Mouse (Mus musculus) forebrain, postnatal 0 days (tissue): ENCODE results near the gene Negr1. TPM values are rescaled to one million over a fixed set of nuclear protein-coding genes. Genes with fewer than 3 reads are reported as not detected.

Experiments used
- ATAC-seq: fragments of 200-750 bp; cut with Nextera tagmentation; 2 replicates; pipeline ENCODE4 v1.8.0; 2017; ENCODE audit warnings: mild to moderate bottlenecking, moderate library complexity
- DNase-seq: peaks from one replicate; pipeline ENCODE4 v3.0.0-alpha.2; 2015
- H3K27ac ChIP-seq: fragments of 300-500 bp; sonication (generic); 2 replicates; pipeline ENCODE4 v1.5.1; 2014; ENCODE audit warnings: low read depth, mild to moderate bottlenecking, antibody characterized with exemption, low read length, moderate library complexity, mixed read lengths
- H3K27me3 ChIP-seq: fragments of 300-500 bp; sonication (generic); 2 replicates; pipeline ENCODE4 v1.6.1; 2014; ENCODE audit warnings: mild to moderate bottlenecking, low read length, mixed read lengths; ENCODE audit not compliant: insufficient read depth
- H3K36me3 ChIP-seq: fragments of 300-500 bp; sonication (generic); 2 replicates; pipeline ENCODE4 v1.6.1; 2014; ENCODE audit warnings: mild to moderate bottlenecking, moderate library complexity; ENCODE audit not compliant: insufficient read depth
- H3K4me1 ChIP-seq: fragments of 300-500 bp; sonication (generic); 2 replicates; pipeline ENCODE4 v1.6.1; 2014; ENCODE audit warnings: antibody characterized with exemption; ENCODE audit not compliant: insufficient read depth
- H3K4me2 ChIP-seq: fragments of 300-500 bp; sonication (generic); 2 replicates; pipeline ENCODE4 v1.6.1; 2014; ENCODE audit warnings: low read depth, mild to moderate bottlenecking, moderate library complexity
- H3K4me3 ChIP-seq: fragments of 300-500 bp; sonication (generic); 2 replicates; pipeline ENCODE4 v1.5.1; 2014; ENCODE audit warnings: low read depth, low read length, mixed read lengths
- H3K9ac ChIP-seq: fragments of 300-500 bp; sonication (generic); 2 replicates; pipeline ENCODE4 v1.6.1; 2014; ENCODE audit warnings: mild to moderate bottlenecking
- H3K9me3 ChIP-seq: fragments of 300-500 bp; sonication (generic); 2 replicates; pipeline ENCODE4 v1.6.1; 2016; ENCODE audit warnings: low read length
- CTCF ChIP-seq: sonication (generic); IDR thresholded peaks from 2 replicates; pipeline ENCODE4 v1.5.1; 2016; ENCODE audit warnings: antibody characterized with exemption, control low read depth, low read depth
- WGBS: fragments of 180-500 bp; shearing (Covaris S2); extraction: QIAGEN DNeasy Blood & Tissue Kit; methylation state at CpG from one replicate; pipeline ENCODE4 v1.1.7; 2014; 5-methylcytosine and 5-hydroxymethylcytosine counted together
- polyA plus RNA-seq: library from polyadenylated mRNA; unstranded; fragments of >200 nt; fragmentation: Nextera tagmentation; extraction: Ambion mirVana; gene quantifications from 2 replicates; pipeline ENCODE4 v1.2.1, GENCODE M21; 2015
- total RNA-seq: library from RNA; depleted of rRNA; stranded (reverse); fragments of >200 nt; gene quantifications from 2 replicates; pipeline ENCODE4 v1.2.3, GENCODE M21; 2014

Negr1 gene
- total and polyA plus RNA-seq, 2 experiments from 2014 or later, result 65.0 to 205 TPM

- no peak for TF ChIP-seq CTCF
- ATAC-seq, result no peak
- no peaks in the 10 kb centered on the region for H3K27me3 ChIP-seq
- WGBS, result 86% methylated on average over 7 of the region's 7 CpGs
- H3K36me3 ChIP-seq, result no peaks in the 10 kb centered on the region
- no peak overlapping the region for H3K9ac ChIP-seq
- H3K27ac ChIP-seq, result no peak overlapping the region
- H3K4me3 ChIP-seq, result no peak overlapping the region
- H3K4me1 ChIP-seq, result no peaks in the 10 kb centered on the region
- no peak for DNase-seq
- no peak overlapping the region for H3K4me2 ChIP-seq
- no peaks in the 10 kb centered on the region for H3K9me3 ChIP-seq
These were observed 231.1 kb downstream of the Negr1 start for GRCm38 (mm10) chr3:156792743-156793142.

- 91% methylated on average over 4 of the region's 4 CpGs for WGBS
- H3K9ac ChIP-seq, result no peak overlapping the region
- no peaks in the 10 kb centered on the region for H3K36me3 ChIP-seq
- no peaks in the 10 kb centered on the region for H3K4me1 ChIP-seq
- no peak overlapping the region for H3K27ac ChIP-seq
- H3K9me3 ChIP-seq, result no peaks in the 10 kb centered on the region
- DNase-seq (no peak), ATAC-seq (no peak)
- H3K27me3 ChIP-seq, result no peaks in the 10 kb centered on the region
- H3K4me2 ChIP-seq, result no peak overlapping the region
- no peak for TF ChIP-seq CTCF
- no peak overlapping the region for H3K4me3 ChIP-seq
These were observed 232.5 kb downstream of the Negr1 start for GRCm38 (mm10) chr3:156794091-156794490.

- no peak for ATAC-seq
These were observed 233.0 kb downstream of the Negr1 start for GRCm38 (mm10) chr3:156794610-156795009.

GRCm38 (mm10) chr3:156796061-156796691, 234.6 kb downstream of the Negr1 start:
- Histone ChIP-seq H3K36me3 (no peaks in the 10 kb centered on the region), H3K9me3 (no peaks in the 10 kb centered on the region), H3K4me1 (no peaks in the 10 kb centered on the region), H3K27me3 (no peaks in the 10 kb centered on the region), H3K9ac (no peak overlapping the region), H3K4me3 (no peak overlapping the region), H3K4me2 (no peak overlapping the region), H3K27ac (no peak overlapping the region)
- DNase-seq (no peak), ATAC-seq (no peak)
- TF ChIP-seq CTCF, result no peak
- WGBS, result 31% methylated on average over 6 of the region's 6 CpGs

More at GRCm38 (mm10) chr3:156794610-156795009, 233.0 kb downstream of the Negr1 start:
- TF ChIP-seq CTCF, result no peak
- H3K4me3 ChIP-seq, result no peak overlapping the region
- H3K36me3 ChIP-seq, result no peaks in the 10 kb centered on the region
- DNase-seq, result no peak
- no peak overlapping the region for H3K9ac ChIP-seq
- no peak overlapping the region for H3K27ac ChIP-seq
- 19% methylated on average over 2 of the region's 2 CpGs for WGBS
- no peak overlapping the region for H3K4me2 ChIP-seq
- no peaks in the 10 kb centered on the region for H3K4me1 ChIP-seq
- H3K27me3 ChIP-seq, result no peaks in the 10 kb centered on the region
- H3K9me3 ChIP-seq, result no peaks in the 10 kb centered on the region

GRCm38 (mm10) chr3:156799228-156799627, 237.6 kb downstream of the Negr1 start:
- WGBS, result 97% methylated on average over 7 of the region's 7 CpGs
- no peak for ATAC-seq

GRCm38 (mm10) chr3:156809836-156810235, 248.2 kb downstream of the Negr1 start:
- Histone ChIP-seq H3K27me3 (no peaks in the 10 kb centered on the region), H3K9ac (no peak overlapping the region), H3K4me3 (no peak overlapping the region), H3K27ac (no peak overlapping the region), H3K36me3 (no peaks in the 10 kb centered on the region), H3K9me3 (no peaks in the 10 kb centered on the region), H3K4me2 (no peak overlapping the region), H3K4me1 (no peaks in the 10 kb centered on the region)
- 87% methylated on average over 3 of the region's 3 CpGs for WGBS
- no peak for ATAC-seq
- no peak for DNase-seq
- no peak for TF ChIP-seq CTCF

More at GRCm38 (mm10) chr3:156799228-156799627, 237.6 kb downstream of the Negr1 start:
- Histone ChIP-seq H3K9me3 (no peaks in the 10 kb centered on the region), H3K27me3 (no peaks in the 10 kb centered on the region), H3K4me3 (no peak overlapping the region), H3K9ac (no peak overlapping the region), H3K4me2 (no peak overlapping the region), H3K4me1 (no peaks in the 10 kb centered on the region), H3K27ac (no peak overlapping the region), H3K36me3 (no peaks in the 10 kb centered on the region)
- no peak for DNase-seq
- TF ChIP-seq CTCF, result no peak

GRCm38 (mm10) chr3:156816938-156817337, 255.3 kb downstream of the Negr1 start:
- Histone ChIP-seq H3K9ac (no peak overlapping the region), H3K4me3 (no peak overlapping the region), H3K27ac (no peak overlapping the region), H3K27me3 (no peaks in the 10 kb centered on the region), H3K36me3 (no peaks in the 10 kb centered on the region), H3K4me1 (no peaks in the 10 kb centered on the region), H3K4me2 (no peak overlapping the region), H3K9me3 (no peaks in the 10 kb centered on the region)
- ATAC-seq (no peak), DNase-seq (no peak)
- TF ChIP-seq CTCF, result no peak
